Mouse (Mus musculus): ENCODE results near the gene Klhdc4. TPM values are rescaled to one million over a fixed set of nuclear protein-coding genes. Genes with fewer than 3 reads are reported as not detected.

Klhdc4 gene
- polyA plus RNA-seq, 1 experiment: 19.9 TPM

GRCm38 (mm10) chr8:121811931-121812570 is 17.3 kb downstream of the Klhdc4 start:
- TF ChIP-seq POLR2A (IDR thresholded peaks at IDR 0.05; ENCODE audit: borderline replicate concordance, low read depth, low read length) (no peak), CTCF (IDR thresholded peaks at IDR 0.05; ENCODE audit: low read depth, low read length) (no peak)
- no peak overlapping the region for H3K27ac ChIP-seq (ENCODE audit: insufficient read depth, low read depth, low read length)
- no peak overlapping the region for H3K4me3 ChIP-seq (ENCODE audit: insufficient read depth, low read length)
- H3K4me1 ChIP-seq (ENCODE audit: control insufficient read depth, insufficient read depth, low read length): peaks cover 5% of the 10 kb centered on the region; the same call in 1 of the 2 replicates

- TF ChIP-seq CTCF (IDR thresholded peaks at IDR 0.05; ENCODE audit: low read depth, low read length) (no peak), POLR2A (IDR thresholded peaks at IDR 0.05; ENCODE audit: borderline replicate concordance, low read depth, low read length) (no peak)
- Histone ChIP-seq H3K27ac (ENCODE audit: insufficient read depth, low read depth, low read length) (no peak overlapping the region), H3K4me3 (ENCODE audit: insufficient read depth, low read length) (no peak overlapping the region), H3K4me1 (ENCODE audit: control insufficient read depth, insufficient read depth, low read length) (peaks cover 5% of the 10 kb centered on the region; the same call in 1 of the 2 replicates)
These were observed 17.9 kb downstream of the Klhdc4 start for GRCm38 (mm10) chr8:121811502-121811901.

- TF ChIP-seq POLR2A (IDR thresholded peaks at IDR 0.05; ENCODE audit: borderline replicate concordance, low read depth, low read length) (no peak), CTCF (IDR thresholded peaks at IDR 0.05; ENCODE audit: low read depth, low read length) (no peak)
- Histone ChIP-seq H3K4me3 (ENCODE audit: insufficient read depth, low read length) (no peak overlapping the region), H3K4me1 (ENCODE audit: control insufficient read depth, insufficient read depth, low read length) (peaks cover 8% of the 10 kb centered on the region), H3K27ac (ENCODE audit: insufficient read depth, low read depth, low read length) (no peak overlapping the region)
These were observed 19.7 kb downstream of the Klhdc4 start for GRCm38 (mm10) chr8:121809524-121810155.

- H3K4me3 ChIP-seq (ENCODE audit: insufficient read depth, low read length): no peak overlapping the region
- no peak overlapping the region for H3K27ac ChIP-seq (ENCODE audit: insufficient read depth, low read depth, low read length)
- H3K4me1 ChIP-seq (ENCODE audit: control insufficient read depth, insufficient read depth, low read length): peaks cover 8% of the 10 kb centered on the region
- TF ChIP-seq CTCF (IDR thresholded peaks at IDR 0.05; ENCODE audit: low read depth, low read length) (no peak), POLR2A (IDR thresholded peaks at IDR 0.05; ENCODE audit: borderline replicate concordance, low read depth, low read length) (no peak)
These were observed 21.3 kb downstream of the Klhdc4 start for GRCm38 (mm10) chr8:121808032-121808431.

GRCm38 (mm10) chr8:121806126-121806525 is 23.2 kb downstream of the Klhdc4 start:
- Histone ChIP-seq H3K4me3 (ENCODE audit: insufficient read depth, low read length) (no peak overlapping the region), H3K4me1 (ENCODE audit: control insufficient read depth, insufficient read depth, low read length) (peaks cover 3% of the 10 kb centered on the region), H3K27ac (ENCODE audit: insufficient read depth, low read depth, low read length) (no peak overlapping the region)
- TF ChIP-seq POLR2A (IDR thresholded peaks at IDR 0.05; ENCODE audit: borderline replicate concordance, low read depth, low read length): no peak
- TF ChIP-seq CTCF (IDR thresholded peaks at IDR 0.05; ENCODE audit: low read depth, low read length): no peak

- peaks cover 3% of the 10 kb centered on the region for H3K4me1 ChIP-seq (ENCODE audit: control insufficient read depth, insufficient read depth, low read length)
- no peak for TF ChIP-seq CTCF (IDR thresholded peaks at IDR 0.05; ENCODE audit: low read depth, low read length)
- no peak for TF ChIP-seq POLR2A (IDR thresholded peaks at IDR 0.05; ENCODE audit: borderline replicate concordance, low read depth, low read length)
- H3K4me3 ChIP-seq (ENCODE audit: insufficient read depth, low read length): no peak overlapping the region
- no peak overlapping the region for H3K27ac ChIP-seq (ENCODE audit: insufficient read depth, low read depth, low read length)
These were observed 24.5 kb downstream of the Klhdc4 start for GRCm38 (mm10) chr8:121804829-121805228.

- no peak overlapping the region for H3K27ac ChIP-seq (ENCODE audit: insufficient read depth, low read depth, low read length)
- no peak overlapping the region for H3K4me3 ChIP-seq (ENCODE audit: insufficient read depth, low read length)
- no peak for TF ChIP-seq CTCF (IDR thresholded peaks at IDR 0.05; ENCODE audit: low read depth, low read length)
- no peak for TF ChIP-seq POLR2A (IDR thresholded peaks at IDR 0.05; ENCODE audit: borderline replicate concordance, low read depth, low read length)
- H3K4me1 ChIP-seq (ENCODE audit: control insufficient read depth, insufficient read depth, low read length): peaks cover 15% of the 10 kb centered on the region
These were observed 31.0 kb downstream of the Klhdc4 start for GRCm38 (mm10) chr8:121798401-121798800.

- H3K4me3 ChIP-seq (ENCODE audit: insufficient read depth, low read length): no peak overlapping the region
- TF ChIP-seq POLR2A (IDR thresholded peaks at IDR 0.05; ENCODE audit: borderline replicate concordance, low read depth, low read length) (no peak), CTCF (IDR thresholded peaks at IDR 0.05; ENCODE audit: low read depth, low read length) (no peak)
- no peak overlapping the region for H3K27ac ChIP-seq (ENCODE audit: insufficient read depth, low read depth, low read length)
- H3K4me1 ChIP-seq (ENCODE audit: control insufficient read depth, insufficient read depth, low read length): peaks cover 32% of the 10 kb centered on the region
These were observed 33.0 kb downstream of the Klhdc4 start for GRCm38 (mm10) chr8:121796406-121796805.

GRCm38 (mm10) chr8:121795461-121795860 is 33.9 kb downstream of the Klhdc4 start:
- H3K4me3 ChIP-seq (ENCODE audit: insufficient read depth, low read length): no peak overlapping the region
- H3K27ac ChIP-seq (ENCODE audit: insufficient read depth, low read depth, low read length): no peak overlapping the region
- H3K4me1 ChIP-seq (ENCODE audit: control insufficient read depth, insufficient read depth, low read length): peaks cover 40% of the 10 kb centered on the region
- TF ChIP-seq CTCF (IDR thresholded peaks at IDR 0.05; ENCODE audit: low read depth, low read length): no peak
- no peak for TF ChIP-seq POLR2A (IDR thresholded peaks at IDR 0.05; ENCODE audit: borderline replicate concordance, low read depth, low read length)

GRCm38 (mm10) chr8:121794151-121794550 is 35.2 kb downstream of the Klhdc4 start:
- Histone ChIP-seq H3K4me3 (ENCODE audit: insufficient read depth, low read length) (no peak overlapping the region), H3K4me1 (ENCODE audit: control insufficient read depth, insufficient read depth, low read length) (peaks cover 40% of the 10 kb centered on the region), H3K27ac (ENCODE audit: insufficient read depth, low read depth, low read length) (no peak overlapping the region)
- TF ChIP-seq POLR2A (IDR thresholded peaks at IDR 0.05; ENCODE audit: borderline replicate concordance, low read depth, low read length) (no peak), CTCF (IDR thresholded peaks at IDR 0.05; ENCODE audit: low read depth, low read length) (no peak)
